Mouse (Mus musculus): ENCODE data around the gene Heatr4. TPM values are rescaled to one million over a fixed set of nuclear protein-coding genes. Genes with fewer than 3 reads are reported as not detected.
"Not testable (repeated sequence)": the region's sequence is repeated elsewhere in the genome, so short reads cannot be mapped to it uniquely, and the experiment has no call there.

Gene Heatr4
- not detected for total RNA-seq (2021)
- long read RNA-seq, experiment 1: 0 reads
- long read RNA-seq, experiment 2: 0 reads

DNA sequence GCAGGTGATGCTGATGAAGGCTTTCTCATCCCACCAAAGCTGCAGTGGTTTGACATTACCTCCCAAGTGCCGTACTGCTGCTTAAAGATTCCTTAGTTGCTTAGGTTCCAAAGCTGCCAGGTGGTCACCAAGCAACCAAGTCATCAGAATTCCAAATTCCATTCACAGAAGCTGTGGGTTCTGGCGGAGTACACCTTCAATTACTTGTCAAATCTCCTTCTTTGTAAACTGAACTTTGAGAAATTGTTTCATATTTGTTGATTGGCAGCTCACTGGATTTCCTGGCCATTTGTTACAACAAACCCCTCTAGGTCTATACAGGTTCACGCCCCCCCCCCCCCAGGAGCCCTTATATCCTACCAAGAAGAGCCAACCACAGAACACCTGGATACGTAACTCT is at the start of gene Heatr4:
TSS of gene Heatr4 (minus strand) at position 101 of the 400 bp plus-strand sequence.
- DNase-seq: no peak

DNA sequence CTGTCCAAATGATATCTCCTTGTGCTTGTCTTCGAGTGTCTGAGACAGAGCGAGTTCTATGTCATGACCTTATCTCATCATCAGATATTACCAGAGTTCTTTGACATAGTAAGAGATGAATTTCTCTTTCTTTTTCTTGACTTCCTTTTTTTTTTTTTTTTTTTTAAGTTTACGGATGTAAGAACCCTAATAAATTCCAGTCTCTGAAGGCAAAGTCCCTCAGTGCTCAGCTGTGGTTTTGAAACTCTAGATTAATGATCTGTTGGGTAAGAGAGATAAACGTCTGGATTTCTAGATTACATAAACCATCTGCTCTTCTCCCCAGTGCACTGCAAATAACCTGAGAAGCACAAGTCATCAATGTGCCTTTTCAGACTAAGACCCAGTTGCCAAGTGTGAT is 49.5 kb upstream of the Heatr4 start:
- no peak for DNase-seq

DNA sequence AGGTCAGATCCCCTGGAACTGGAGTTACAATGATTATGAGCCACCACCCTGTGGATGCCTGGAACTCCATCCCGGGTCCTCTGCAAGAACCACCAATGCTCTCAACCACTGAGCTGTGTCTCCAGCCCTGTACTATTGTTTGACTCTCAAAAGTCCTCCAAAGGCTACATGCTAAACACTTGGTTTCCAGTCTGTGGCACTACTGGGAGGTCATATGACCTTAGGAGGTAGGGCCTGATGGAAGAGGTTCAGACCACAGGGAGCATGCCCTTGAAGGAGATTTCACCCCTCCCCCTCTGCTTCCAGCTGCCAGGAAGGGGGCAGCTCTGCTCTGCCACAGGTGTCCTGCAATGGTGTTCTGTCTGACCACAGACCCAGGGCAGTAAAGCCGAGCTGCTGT is 48.6 kb upstream of the Heatr4 start:
- not testable (repeated sequence) for DNase-seq

GRCm38 (mm10) chr12:84032854-84033253 is 48.2 kb upstream of the Heatr4 start:
- DNase-seq: no peak

- peak; percentile 37 for DNase-seq
Measured at GRCm38 (mm10) chr12:84030659-84031332, 46.1 kb upstream of the Heatr4 start.

DNA sequence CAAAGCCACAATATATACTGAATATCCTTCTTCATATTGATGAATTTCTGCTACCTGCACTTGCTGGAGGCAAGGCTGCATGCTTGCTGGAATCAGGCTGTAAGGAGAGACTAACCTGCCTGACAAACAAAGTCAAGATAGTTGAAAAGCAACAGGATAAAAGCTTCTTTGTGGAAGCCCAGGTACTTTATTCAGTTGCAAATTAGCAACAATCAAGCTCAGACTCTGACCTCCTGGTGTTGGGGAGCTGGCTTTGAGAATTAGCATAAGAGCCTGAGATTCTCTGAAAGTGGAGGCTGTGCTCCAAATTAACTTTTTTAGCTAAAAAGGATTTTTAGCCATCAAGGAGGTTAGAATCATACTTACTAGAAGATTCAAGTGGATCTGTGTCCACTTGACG is 44.4 kb upstream of the Heatr4 start:
- not testable (repeated sequence) for DNase-seq

DNA sequence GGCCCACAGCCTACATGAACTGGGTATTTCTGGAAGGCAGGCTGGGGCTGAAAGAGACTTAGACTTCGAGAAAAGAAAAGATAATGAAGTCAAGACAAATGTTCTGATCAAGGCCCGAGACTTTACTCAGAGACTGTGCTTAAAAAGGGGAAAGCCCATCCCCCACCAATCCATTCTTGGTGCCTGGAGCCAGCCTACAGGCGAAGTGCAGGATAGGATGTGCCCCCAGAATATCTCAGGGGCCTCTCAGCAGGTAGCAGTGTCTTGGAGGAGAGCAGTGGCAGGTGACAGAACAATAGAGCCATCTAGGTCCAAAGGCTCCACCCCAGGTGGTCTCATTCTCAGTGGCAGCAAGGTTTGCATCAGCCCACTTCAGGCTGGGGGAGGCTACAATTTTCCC is 43.7 kb upstream of the Heatr4 start:
- DNase-seq: not testable (repeated sequence)

- no peak for DNase-seq
Measured at GRCm38 (mm10) chr12:84025888-84026287, 41.2 kb upstream of the Heatr4 start.

DNA sequence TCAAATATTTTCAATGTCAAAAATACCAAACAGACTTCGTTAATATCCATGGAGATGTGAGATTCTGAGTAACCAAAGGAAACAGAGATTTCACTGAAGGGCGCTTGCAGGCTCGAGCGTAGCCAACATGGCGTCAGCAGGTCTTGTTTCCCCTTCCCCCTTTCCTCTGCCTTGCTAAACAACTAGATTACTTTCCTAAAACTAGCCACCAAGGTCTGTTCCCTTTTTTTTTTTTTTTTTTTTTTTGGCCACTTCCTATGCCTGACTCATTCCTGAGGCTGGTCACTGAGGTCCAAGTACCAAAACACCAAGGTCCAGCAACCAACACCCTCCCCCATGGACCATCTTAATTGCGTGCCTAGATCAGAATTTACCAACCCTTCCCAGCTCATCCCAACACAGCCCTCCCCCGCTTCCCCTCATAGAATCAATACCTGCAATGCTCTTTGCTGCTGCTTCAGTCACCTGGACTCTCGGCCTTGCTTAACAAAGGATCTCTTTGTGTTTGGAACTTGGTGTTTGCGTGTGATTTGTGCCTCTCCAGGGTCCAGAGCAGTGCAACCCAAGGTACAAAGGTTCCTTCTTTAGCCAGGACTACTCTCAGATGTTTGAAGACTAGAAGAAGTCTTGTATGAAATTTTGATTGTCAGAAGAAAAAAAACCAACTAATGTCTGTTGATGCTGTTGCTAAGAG is 38.5 kb upstream of the Heatr4 start:
- DNase-seq: no peak

- not testable (repeated sequence) for DNase-seq
Measured at GRCm38 (mm10) chr12:84022266-84022665, 37.6 kb upstream of the Heatr4 start.

GRCm38 (mm10) chr12:84020528-84020927 is 35.9 kb upstream of the Heatr4 start:
- peak; percentile 59 for DNase-seq

DNA sequence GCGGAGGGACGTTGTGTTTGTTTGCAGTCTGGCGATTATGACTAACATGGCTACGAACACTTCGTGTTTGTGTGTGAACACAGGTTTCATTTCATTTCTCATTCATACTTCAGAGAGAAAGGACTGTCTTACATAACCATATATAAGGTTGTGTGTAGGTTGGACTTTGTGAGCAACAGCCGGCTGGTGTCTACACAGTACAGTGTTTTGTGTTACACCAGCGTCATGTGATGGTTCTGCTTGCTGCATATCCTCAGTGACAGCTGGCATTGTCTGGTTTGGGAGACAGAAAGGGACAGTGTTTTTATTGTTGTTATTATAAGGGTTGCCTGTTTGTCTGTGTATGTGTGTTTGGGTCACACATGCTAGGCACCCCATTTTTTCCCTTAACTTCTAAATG is 29.0 kb upstream of the Heatr4 start:
- DNase-seq: no peak

- DNase-seq: no peak
Measured at GRCm38 (mm10) chr12:84013130-84013529, 28.5 kb upstream of the Heatr4 start.

- DNase-seq: peak; percentile 12
Measured at GRCm38 (mm10) chr12:84011251-84012040, 26.8 kb upstream of the Heatr4 start.

GRCm38 (mm10) chr12:84010201-84010600 is 25.5 kb upstream of the Heatr4 start:
- no peak for DNase-seq

DNA sequence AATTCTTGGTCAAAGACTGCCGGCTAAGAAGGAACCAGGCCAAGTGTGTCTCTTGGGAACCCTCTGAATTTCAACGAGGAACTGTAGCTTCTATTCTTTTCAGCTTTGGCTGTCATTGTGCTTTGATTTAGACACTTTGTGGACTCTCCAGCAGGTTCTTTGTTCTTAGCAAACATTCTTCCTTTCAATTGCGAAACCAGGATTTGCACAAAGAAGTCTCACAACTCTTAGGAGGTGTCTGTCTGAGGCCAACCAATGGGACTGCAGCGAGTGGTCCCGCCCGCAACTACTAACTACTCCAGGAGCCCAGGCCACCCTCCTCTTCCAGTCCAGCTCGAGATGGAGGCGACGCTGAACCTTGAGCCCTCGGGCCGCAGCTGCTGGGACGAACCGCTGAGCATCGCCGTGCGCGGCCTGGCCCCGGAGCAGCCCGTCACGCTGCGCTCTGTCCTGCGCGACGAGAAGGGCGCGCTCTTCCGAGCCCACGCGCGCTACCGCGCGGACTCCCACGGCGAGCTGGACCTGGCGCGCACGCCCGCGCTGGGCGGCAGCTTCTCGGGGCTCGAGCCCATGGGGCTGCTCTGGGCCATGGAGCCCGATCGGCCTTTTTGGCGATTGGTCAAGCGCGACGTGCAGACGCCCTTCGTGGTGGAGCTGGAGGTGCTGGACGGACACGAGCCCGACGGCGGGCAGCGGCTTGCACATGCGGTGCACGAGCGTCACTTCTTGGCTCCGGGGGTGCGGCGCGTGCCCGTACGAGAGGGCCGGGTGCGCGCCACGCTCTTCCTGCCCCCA is 24.7 kb upstream of the Heatr4 start, which contains the start of gene Acot1:
TSS of gene Acot1 (plus strand) at position 320 of the 795 bp plus-strand sequence.
- DNase-seq: peak; percentile 64

GRCm38 (mm10) chr12:84008729-84009128 is 24.1 kb upstream of the Heatr4 start:
- DNase-seq: no peak

GRCm38 (mm10) chr12:84008251-84008650 is 23.6 kb upstream of the Heatr4 start:
- DNase-seq: no peak

DNA sequence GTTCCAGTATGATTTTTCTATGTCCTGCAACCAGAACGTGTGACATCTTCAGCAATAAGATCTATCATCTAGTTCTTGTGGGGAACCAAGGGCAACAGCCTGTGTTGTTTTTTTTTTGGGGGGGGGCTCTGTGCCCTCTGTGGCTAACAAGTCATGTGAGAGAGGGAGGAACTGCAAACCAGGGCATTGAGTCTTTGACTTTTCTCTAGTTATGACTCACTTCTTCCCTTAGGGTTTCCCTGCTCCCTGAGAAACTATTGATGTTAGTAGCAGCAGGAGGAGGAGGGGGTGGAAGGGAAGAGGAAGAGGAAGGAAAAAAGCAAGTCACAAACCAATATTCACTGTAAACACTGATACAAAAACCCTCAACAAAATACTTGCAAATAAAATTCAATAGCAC is 19.2 kb upstream of the Heatr4 start:
- DNase-seq: no peak

DNA sequence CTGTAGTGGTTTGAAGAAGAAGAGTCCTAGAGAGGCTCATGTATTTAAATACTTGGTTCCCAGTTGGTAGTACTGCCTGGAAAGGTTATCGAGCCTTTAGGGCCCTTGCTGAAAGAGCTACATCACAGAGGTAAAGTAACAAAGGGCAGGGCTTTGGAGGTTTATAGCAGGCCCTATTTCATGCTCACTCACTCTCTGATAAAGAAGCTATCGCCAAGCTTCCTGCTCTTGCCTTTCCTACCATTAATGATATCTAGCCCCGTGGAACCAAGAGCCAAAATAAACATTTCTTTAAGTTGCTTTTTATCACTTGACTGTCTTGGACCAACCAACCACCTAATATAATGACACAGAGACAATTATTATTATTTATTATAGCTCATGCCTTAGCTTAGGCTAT is 15.8 kb upstream of the Heatr4 start:
- no peak for DNase-seq

DNA sequence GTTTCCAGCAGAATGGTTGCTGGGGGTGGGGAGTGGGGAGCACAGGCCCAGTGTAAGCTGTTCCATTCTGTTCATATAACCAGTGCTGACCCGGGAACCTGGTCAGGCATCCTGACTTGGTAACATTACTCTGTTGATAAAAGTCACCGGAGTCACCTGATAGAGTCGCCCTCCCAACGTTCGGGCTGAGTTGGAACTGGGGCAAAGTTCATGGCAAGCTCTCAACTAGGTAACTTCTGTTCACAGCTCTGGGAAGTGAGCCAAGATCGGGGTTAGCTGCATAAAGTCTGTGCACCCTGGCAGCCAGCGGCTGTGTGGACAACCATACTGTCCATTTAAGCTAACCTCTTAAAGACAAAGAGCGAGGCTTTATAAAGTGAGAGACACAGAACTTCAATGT is 14.6 kb upstream of the Heatr4 start:
- peak; percentile 58 for DNase-seq
